Mouse (Mus musculus) lung, embryonic 16.5 days (tissue): ENCODE results near the gene Osbpl8. TPM values are rescaled to one million over a fixed set of nuclear protein-coding genes. Genes with fewer than 3 reads are reported as not detected.

Source experiments
- ATAC-seq: fragments of 200-750 bp; cut with Nextera tagmentation; 2 replicates; pipeline ENCODE4 v1.8.0; 2017; ENCODE audit warnings: low read depth, mild to moderate bottlenecking, moderate library complexity
- H3K27ac ChIP-seq: fragments of 300-500 bp; sonication (generic); 2 replicates; pipeline ENCODE4 v1.5.1; 2014; ENCODE audit warnings: mild to moderate bottlenecking, control low read depth, low read length
- H3K27me3 ChIP-seq: fragments of 300-500 bp; sonication (generic); 2 replicates; pipeline ENCODE4 v1.6.1; 2014; ENCODE audit warnings: low read depth, low read length, mixed read lengths; ENCODE audit not compliant: control insufficient read depth, insufficient read depth
- H3K36me3 ChIP-seq: fragments of 300-500 bp; sonication (generic); 2 replicates; pipeline ENCODE4 v1.6.1; 2014; ENCODE audit warnings: low read length; ENCODE audit not compliant: control insufficient read depth, insufficient read depth
- H3K4me1 ChIP-seq: fragments of 300-500 bp; sonication (generic); replicated peaks from 2 replicates; pipeline ENCODE4 v1.6.1; 2014; ENCODE audit warnings: low read length, mixed read lengths; ENCODE audit not compliant: control insufficient read depth, insufficient read depth
- H3K4me2 ChIP-seq: fragments of 300-500 bp; sonication (generic); 2 replicates; pipeline ENCODE4 v1.6.1; 2014; ENCODE audit warnings: low read depth, low read length, control low read depth
- H3K4me3 ChIP-seq: fragments of 300-500 bp; sonication (generic); 2 replicates; pipeline ENCODE4 v1.5.1; 2014; ENCODE audit warnings: mild to moderate bottlenecking, low read length, control low read depth
- H3K9ac ChIP-seq: fragments of 300-500 bp; sonication (generic); 2 replicates; pipeline ENCODE4 v1.6.1; 2014; ENCODE audit warnings: low read length, control low read depth
- H3K9me3 ChIP-seq: fragments of 300-500 bp; sonication (generic); 2 replicates; pipeline ENCODE4 v1.6.1; 2016; ENCODE audit warnings: low read length; ENCODE audit not compliant: control insufficient read depth
- WGBS: fragments of 180-500 bp; shearing (Covaris S2); extraction: QIAGEN DNeasy Blood & Tissue Kit; methylation state at CpG from one replicate; pipeline ENCODE4 v1.1.7; 2014; 5-methylcytosine and 5-hydroxymethylcytosine counted together
- polyA plus RNA-seq: library from polyadenylated mRNA; unstranded; fragments of >200 nt; fragmentation: Nextera tagmentation; extraction: Ambion mirVana; gene quantifications from 2 replicates; pipeline ENCODE4 v1.2.1, GENCODE M21; 2015

Osbpl8 gene
- polyA plus RNA-seq, 1 experiment from 2014 or later: 8.9 TPM

GRCm38 (mm10) chr10:111318805-111319500 is 154.4 kb downstream of the Osbpl8 start:
- Histone ChIP-seq H3K4me3 (no peak overlapping the region), H3K4me1 (no peaks in the 10 kb centered on the region), H3K9me3 (peaks cover 4% of the 10 kb centered on the region), H3K27ac (no peak overlapping the region), H3K36me3 (no peaks in the 10 kb centered on the region), H3K27me3 (no peaks in the 10 kb centered on the region), H3K9ac (no peak overlapping the region), H3K4me2 (no peak overlapping the region)
- 77% methylated on average over 9 of the region's 9 CpGs for WGBS
- ATAC-seq: peak; percentile 59

DNA sequence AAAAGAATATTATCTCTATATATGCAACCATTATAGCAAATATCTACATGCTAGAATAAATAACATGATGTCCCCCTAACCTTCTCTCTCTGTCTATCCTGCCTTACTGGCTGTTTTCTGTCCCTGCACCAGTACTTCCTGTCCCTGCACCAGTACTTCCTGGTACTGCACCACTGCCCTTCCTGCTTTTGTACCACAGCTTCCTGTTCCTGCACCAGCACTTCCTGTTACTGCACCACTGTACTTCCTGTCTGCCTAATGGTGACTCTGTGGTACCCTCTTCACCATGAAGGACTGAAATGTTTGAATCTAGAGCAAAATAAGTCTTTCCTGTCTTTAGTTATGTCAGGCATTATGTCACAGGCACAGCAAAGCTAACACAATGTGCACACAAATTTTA is 156.0 kb downstream of the Osbpl8 start:
- no peak for ATAC-seq
- no peak overlapping the region for H3K4me2 ChIP-seq

DNA sequence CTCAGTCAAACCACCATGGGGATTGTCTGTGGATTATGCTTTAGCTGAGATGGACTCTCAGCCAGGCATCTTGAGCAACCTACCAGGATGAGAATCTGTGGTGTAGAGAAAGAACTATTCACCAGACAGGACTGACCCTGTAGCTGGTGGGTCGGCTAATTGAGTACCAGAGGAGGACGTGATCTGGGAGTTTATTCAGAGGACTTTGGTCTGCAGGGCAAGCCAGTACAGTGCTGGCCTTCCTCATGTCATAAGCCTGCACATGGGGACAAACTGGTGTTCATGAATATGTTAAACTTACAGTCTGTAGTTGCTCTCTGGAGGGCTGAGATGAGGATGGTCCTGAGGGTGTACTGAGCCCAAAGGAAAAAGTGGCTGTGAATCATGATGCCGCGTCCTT is 163.4 kb downstream of the Osbpl8 start:
- WGBS: 73% methylated on average over 4 of the region's 4 CpGs
- Histone ChIP-seq H3K27ac (no peak overlapping the region), H3K27me3 (no peaks in the 10 kb centered on the region), H3K4me1 (no peaks in the 10 kb centered on the region), H3K4me2 (no peak overlapping the region), H3K4me3 (no peak overlapping the region), H3K9ac (no peak overlapping the region), H3K36me3 (no peaks in the 10 kb centered on the region), H3K9me3 (no peaks in the 10 kb centered on the region)
- no peak for ATAC-seq

More for the DNA sequence above, 156.0 kb downstream of the Osbpl8 start:
- H3K27me3 ChIP-seq: no peaks in the 10 kb centered on the region
- H3K4me3 ChIP-seq: no peak overlapping the region
- H3K4me1 ChIP-seq: no peaks in the 10 kb centered on the region
- peaks cover 4% of the 10 kb centered on the region for H3K9me3 ChIP-seq
- H3K9ac ChIP-seq: no peak overlapping the region
- H3K27ac ChIP-seq: no peak overlapping the region
- no peaks in the 10 kb centered on the region for H3K36me3 ChIP-seq

GRCm38 (mm10) chr10:111329326-111329725 is 164.8 kb downstream of the Osbpl8 start:
- Histone ChIP-seq H3K4me2 (no peak overlapping the region), H3K4me1 (no peaks in the 10 kb centered on the region), H3K27me3 (no peaks in the 10 kb centered on the region), H3K9me3 (no peaks in the 10 kb centered on the region), H3K36me3 (no peaks in the 10 kb centered on the region), H3K9ac (no peak overlapping the region), H3K4me3 (no peak overlapping the region), H3K27ac (no peak overlapping the region)
- peak; percentile 75 for ATAC-seq
- 68% methylated on average over 5 of the region's 5 CpGs for WGBS

- Histone ChIP-seq H3K27ac (no peak overlapping the region), H3K9me3 (no peaks in the 10 kb centered on the region), H3K36me3 (no peaks in the 10 kb centered on the region), H3K27me3 (no peaks in the 10 kb centered on the region), H3K4me3 (no peak overlapping the region), H3K9ac (no peak overlapping the region), H3K4me1 (peaks cover 9% of the 10 kb centered on the region; the same call in 1 of the 2 replicates), H3K4me2 (no peak overlapping the region)
- no peak for ATAC-seq
- 93% methylated on average over 2 of the region's 2 CpGs for WGBS
These were observed 170.3 kb downstream of the Osbpl8 start for GRCm38 (mm10) chr10:111334902-111335301.

- H3K4me2 ChIP-seq: peak overlapping the region; percentile 55
- H3K27ac ChIP-seq: no peak overlapping the region
- no peaks in the 10 kb centered on the region for H3K27me3 ChIP-seq
- H3K4me3 ChIP-seq: peak overlapping the region; percentile 12
- peak; percentile 45; the same call in 1 of the 2 replicates for ATAC-seq
- H3K36me3 ChIP-seq: no peaks in the 10 kb centered on the region
- no peaks in the 10 kb centered on the region for H3K9me3 ChIP-seq
- H3K4me1 ChIP-seq: peaks cover 9% of the 10 kb centered on the region; the same call in 1 of the 2 replicates
- 15% methylated on average over 29 of the region's 29 CpGs for WGBS
- peak overlapping the region; percentile 49 for H3K9ac ChIP-seq
These were observed 171.2 kb downstream of the Osbpl8 start for GRCm38 (mm10) chr10:111335517-111336352.

DNA sequence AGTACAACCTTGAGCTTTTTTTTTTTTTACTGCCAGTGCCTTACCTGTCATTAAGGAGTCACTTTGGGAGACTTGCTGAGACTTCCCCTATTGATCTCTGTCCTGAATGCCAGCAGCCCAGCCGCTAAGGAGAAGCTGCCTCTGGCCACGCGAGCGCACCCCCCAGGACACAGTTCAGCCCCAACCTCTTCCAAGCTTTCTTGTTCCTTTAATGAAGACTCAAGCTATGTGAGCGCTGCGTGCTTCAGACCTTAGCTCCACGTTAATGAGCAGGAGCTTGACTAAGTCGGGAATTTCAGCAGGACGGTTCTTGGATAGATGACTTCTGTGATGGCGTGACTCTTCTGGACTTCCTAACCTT is 171.8 kb downstream of the Osbpl8 start:
- H3K4me2 ChIP-seq: peak overlapping the region; percentile 55
- peak overlapping the region; percentile 12 for H3K4me3 ChIP-seq
- ATAC-seq: 0 out of 2 replicates have a peak, but pooled peaks have one; percentile 28
- H3K27ac ChIP-seq: no peak overlapping the region
- peaks cover 9% of the 10 kb centered on the region; the same call in 1 of the 2 replicates for H3K4me1 ChIP-seq
- WGBS: 17% methylated on average over 10 of the region's 10 CpGs
- no peaks in the 10 kb centered on the region for H3K9me3 ChIP-seq
- no peaks in the 10 kb centered on the region for H3K36me3 ChIP-seq
- H3K27me3 ChIP-seq: no peaks in the 10 kb centered on the region
- H3K9ac ChIP-seq: peak overlapping the region; percentile 49

- H3K4me2 ChIP-seq: no peak overlapping the region
- H3K27me3 ChIP-seq: no peaks in the 10 kb centered on the region
- H3K27ac ChIP-seq: no peak overlapping the region
- no peak overlapping the region for H3K4me3 ChIP-seq
- no peaks in the 10 kb centered on the region for H3K36me3 ChIP-seq
- ATAC-seq: no peak
- no peaks in the 10 kb centered on the region for H3K9me3 ChIP-seq
- no peak overlapping the region for H3K9ac ChIP-seq
- 60% methylated on average over 11 of the region's 11 CpGs for WGBS
- peaks cover 9% of the 10 kb centered on the region; the same call in 1 of the 2 replicates for H3K4me1 ChIP-seq
These were observed 174.7 kb downstream of the Osbpl8 start for GRCm38 (mm10) chr10:111339296-111339695.

- Histone ChIP-seq H3K4me1 (no peaks in the 10 kb centered on the region), H3K27ac (no peak overlapping the region), H3K9ac (no peak overlapping the region), H3K9me3 (no peaks in the 10 kb centered on the region), H3K4me3 (no peak overlapping the region), H3K27me3 (no peaks in the 10 kb centered on the region), H3K4me2 (no peak overlapping the region), H3K36me3 (no peaks in the 10 kb centered on the region)
- WGBS: 70% methylated on average over 7 of the region's 7 CpGs
- no peak for ATAC-seq
These were observed 177.2 kb downstream of the Osbpl8 start for GRCm38 (mm10) chr10:111341761-111342160.
